Mouse (Mus musculus): ENCODE results near the gene Ostm1. TPM values are rescaled to one million over a fixed set of nuclear protein-coding genes. Genes with fewer than 3 reads are reported as not detected.
A peak's percentile ranks its signal among the peaks of the same experiment; 100 is the strongest.

The Ostm1 gene
- polyA plus RNA-seq, 1 experiment = 45.4 TPM

DNA sequence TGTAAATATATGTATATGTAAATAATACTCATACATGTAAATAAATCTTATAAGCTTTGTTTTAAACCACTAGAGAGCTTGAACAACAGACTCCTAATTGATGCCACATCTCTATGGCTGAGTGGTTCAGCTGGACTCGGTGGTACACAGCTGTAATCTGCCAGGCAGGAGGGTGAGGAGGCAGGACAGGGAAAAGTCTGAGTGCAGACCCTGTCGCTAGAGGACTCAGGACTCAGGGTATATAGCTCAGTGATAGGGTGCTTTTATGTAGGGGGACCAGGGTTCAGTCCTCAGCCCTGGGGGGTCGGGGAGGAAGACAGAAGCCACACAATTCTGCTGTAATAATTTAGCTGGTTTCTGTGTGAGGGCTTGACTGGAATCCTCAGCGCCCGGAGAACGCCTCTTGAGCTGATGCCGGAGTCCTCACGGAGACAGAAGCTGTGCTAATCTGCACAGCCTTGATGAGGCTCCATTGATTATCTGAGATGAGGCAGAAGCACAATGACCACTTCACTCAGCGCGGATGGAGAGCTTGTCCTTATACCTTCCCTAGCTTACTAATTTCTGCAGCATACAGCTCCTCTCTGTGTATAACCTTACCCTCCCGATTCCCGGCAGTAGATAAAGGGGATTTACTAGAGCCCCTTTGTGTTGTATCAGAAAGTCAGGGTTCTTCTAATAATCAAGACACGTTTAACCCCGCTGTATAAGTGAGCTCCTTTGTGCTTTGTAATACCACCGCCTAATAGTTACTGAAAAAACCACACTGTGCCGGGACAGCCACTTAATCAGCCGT lies 106.8 kb downstream of the Ostm1 start:
- no peak overlapping the region for H3K27ac ChIP-seq (ENCODE audit: insufficient read depth, low read length)
- TF ChIP-seq CTCF (IDR thresholded peaks at IDR 0.05; ENCODE audit: extremely low read depth, insufficient read depth, low read length) (no peak), POLR2A (IDR thresholded peaks at IDR 0.05; ENCODE audit: extremely low read depth, insufficient read depth, low read length) (no peak)
- H3K4me3 ChIP-seq (ENCODE audit: insufficient read depth, low read length) = no peak overlapping the region
- no peaks in the 10 kb centered on the region for H3K4me1 ChIP-seq (ENCODE audit: control insufficient read depth, insufficient read depth, low read length)

- no peaks in the 10 kb centered on the region for H3K4me1 ChIP-seq (ENCODE audit: control insufficient read depth, insufficient read depth, low read length)
- no peak overlapping the region for H3K27ac ChIP-seq (ENCODE audit: insufficient read depth, low read length)
- H3K4me3 ChIP-seq (ENCODE audit: insufficient read depth, low read length) = no peak overlapping the region
- no peak for TF ChIP-seq CTCF (IDR thresholded peaks at IDR 0.05; ENCODE audit: extremely low read depth, insufficient read depth, low read length)
- TF ChIP-seq POLR2A (IDR thresholded peaks at IDR 0.05; ENCODE audit: extremely low read depth, insufficient read depth, low read length) = no peak
Measured at GRCm38 (mm10) chr10:42691051-42691450, 107.4 kb downstream of the Ostm1 start.

DNA sequence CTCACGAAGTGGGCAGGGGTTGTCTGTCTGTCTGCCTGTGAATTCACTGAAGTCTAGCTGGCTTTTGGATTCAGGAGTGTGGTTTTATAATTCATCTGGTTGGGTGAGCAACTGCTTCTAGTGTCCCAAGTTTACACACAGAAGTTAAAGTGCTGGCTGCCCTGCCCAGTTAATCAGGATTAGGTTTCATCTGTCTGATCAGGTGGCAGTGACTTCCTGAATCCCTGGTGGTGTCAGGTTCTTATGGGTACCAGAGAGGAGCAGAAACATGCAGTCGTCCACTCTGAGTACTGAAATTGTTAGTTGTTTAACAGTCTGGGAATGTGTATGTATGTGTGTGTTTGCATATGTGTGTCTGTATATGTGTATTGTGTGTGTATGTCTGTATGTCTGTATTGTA lies 108.5 kb downstream of the Ostm1 start:
- TF ChIP-seq CTCF (IDR thresholded peaks at IDR 0.05; ENCODE audit: extremely low read depth, insufficient read depth, low read length) (no peak), POLR2A (IDR thresholded peaks at IDR 0.05; ENCODE audit: extremely low read depth, insufficient read depth, low read length) (no peak)
- Histone ChIP-seq H3K4me1 (ENCODE audit: control insufficient read depth, insufficient read depth, low read length) (no peaks in the 10 kb centered on the region), H3K27ac (ENCODE audit: insufficient read depth, low read length) (no peak overlapping the region), H3K4me3 (ENCODE audit: insufficient read depth, low read length) (no peak overlapping the region)

- no peak overlapping the region for H3K27ac ChIP-seq (ENCODE audit: insufficient read depth, low read length)
- TF ChIP-seq POLR2A (IDR thresholded peaks at IDR 0.05; ENCODE audit: extremely low read depth, insufficient read depth, low read length) (no peak), CTCF (IDR thresholded peaks at IDR 0.05; ENCODE audit: extremely low read depth, insufficient read depth, low read length) (no peak)
- H3K4me1 ChIP-seq (ENCODE audit: control insufficient read depth, insufficient read depth, low read length) = no peaks in the 10 kb centered on the region
- no peak overlapping the region for H3K4me3 ChIP-seq (ENCODE audit: insufficient read depth, low read length)
Measured at GRCm38 (mm10) chr10:42692794-42693193, 109.2 kb downstream of the Ostm1 start.

- TF ChIP-seq POLR2A (IDR thresholded peaks at IDR 0.05; ENCODE audit: extremely low read depth, insufficient read depth, low read length) (no peak), CTCF (IDR thresholded peaks at IDR 0.05; ENCODE audit: extremely low read depth, insufficient read depth, low read length) (no peak)
- Histone ChIP-seq H3K4me1 (ENCODE audit: control insufficient read depth, insufficient read depth, low read length) (no peaks in the 10 kb centered on the region), H3K27ac (ENCODE audit: insufficient read depth, low read length) (no peak overlapping the region), H3K4me3 (ENCODE audit: insufficient read depth, low read length) (no peak overlapping the region)
Measured at GRCm38 (mm10) chr10:42693482-42693881, 109.9 kb downstream of the Ostm1 start.

DNA sequence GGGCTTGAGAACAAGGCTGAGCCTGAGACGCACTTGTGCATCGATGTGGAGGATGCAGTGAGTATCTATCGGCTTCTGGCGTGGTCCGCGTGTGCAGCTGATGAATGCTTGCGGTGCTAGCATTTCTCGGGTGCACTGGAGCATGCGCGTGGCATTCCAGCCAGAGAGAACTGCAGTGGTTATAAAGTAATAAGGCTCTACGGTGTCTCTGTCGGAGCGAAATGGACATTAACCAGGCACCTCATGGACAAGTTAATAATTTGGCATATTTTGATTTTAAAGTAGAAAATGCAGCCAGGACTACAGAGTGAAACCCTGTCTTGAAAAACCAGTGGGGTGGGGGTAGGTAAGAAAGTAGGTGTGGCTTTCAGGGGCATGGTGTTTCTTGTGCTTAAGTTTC lies 112.7 kb downstream of the Ostm1 start:
- TF ChIP-seq CTCF (IDR thresholded peaks at IDR 0.05; ENCODE audit: extremely low read depth, insufficient read depth, low read length) (no peak), POLR2A (IDR thresholded peaks at IDR 0.05; ENCODE audit: extremely low read depth, insufficient read depth, low read length) (no peak)
- Histone ChIP-seq H3K27ac (ENCODE audit: insufficient read depth, low read length) (no peak overlapping the region), H3K4me3 (ENCODE audit: insufficient read depth, low read length) (no peak overlapping the region), H3K4me1 (ENCODE audit: control insufficient read depth, insufficient read depth, low read length) (no peaks in the 10 kb centered on the region)

DNA sequence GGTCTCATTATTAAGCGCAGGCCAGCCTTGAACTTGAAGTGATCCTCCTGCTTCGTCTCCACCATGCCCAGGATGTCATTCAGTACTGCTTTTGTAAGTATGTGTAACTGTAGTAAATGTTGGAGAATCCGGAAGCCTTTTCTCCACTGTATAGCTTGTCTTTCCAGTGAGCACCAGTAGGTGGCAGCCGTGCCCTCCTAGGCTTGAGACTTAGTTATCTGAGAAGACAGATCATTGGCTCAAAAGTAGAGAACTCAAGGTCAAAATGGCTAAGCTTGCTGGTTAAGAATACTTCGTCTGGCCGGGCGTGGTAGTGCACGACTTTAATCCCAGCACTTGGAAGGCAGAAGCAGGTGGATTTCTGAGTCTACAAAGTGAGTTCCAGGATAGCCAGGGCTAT lies 113.4 kb downstream of the Ostm1 start:
- no peak overlapping the region for H3K27ac ChIP-seq (ENCODE audit: insufficient read depth, low read length)
- TF ChIP-seq CTCF (IDR thresholded peaks at IDR 0.05; ENCODE audit: extremely low read depth, insufficient read depth, low read length) (peak; percentile 89), POLR2A (IDR thresholded peaks at IDR 0.05; ENCODE audit: extremely low read depth, insufficient read depth, low read length) (no peak)
- H3K4me3 ChIP-seq (ENCODE audit: insufficient read depth, low read length) = no peak overlapping the region
- no peaks in the 10 kb centered on the region for H3K4me1 ChIP-seq (ENCODE audit: control insufficient read depth, insufficient read depth, low read length)

GRCm38 (mm10) chr10:42698375-42698774 lies 114.8 kb downstream of the Ostm1 start:
- no peaks in the 10 kb centered on the region for H3K4me1 ChIP-seq (ENCODE audit: control insufficient read depth, insufficient read depth, low read length)
- H3K27ac ChIP-seq (ENCODE audit: insufficient read depth, low read length) = no peak overlapping the region
- H3K4me3 ChIP-seq (ENCODE audit: insufficient read depth, low read length) = no peak overlapping the region
- no peak for TF ChIP-seq CTCF (IDR thresholded peaks at IDR 0.05; ENCODE audit: extremely low read depth, insufficient read depth, low read length)
- no peak for TF ChIP-seq POLR2A (IDR thresholded peaks at IDR 0.05; ENCODE audit: extremely low read depth, insufficient read depth, low read length)

GRCm38 (mm10) chr10:42698994-42699393 lies 115.4 kb downstream of the Ostm1 start:
- no peak overlapping the region for H3K27ac ChIP-seq (ENCODE audit: insufficient read depth, low read length)
- TF ChIP-seq CTCF (IDR thresholded peaks at IDR 0.05; ENCODE audit: extremely low read depth, insufficient read depth, low read length) (no peak), POLR2A (IDR thresholded peaks at IDR 0.05; ENCODE audit: extremely low read depth, insufficient read depth, low read length) (no peak)
- H3K4me1 ChIP-seq (ENCODE audit: control insufficient read depth, insufficient read depth, low read length) = no peaks in the 10 kb centered on the region
- no peak overlapping the region for H3K4me3 ChIP-seq (ENCODE audit: insufficient read depth, low read length)

DNA sequence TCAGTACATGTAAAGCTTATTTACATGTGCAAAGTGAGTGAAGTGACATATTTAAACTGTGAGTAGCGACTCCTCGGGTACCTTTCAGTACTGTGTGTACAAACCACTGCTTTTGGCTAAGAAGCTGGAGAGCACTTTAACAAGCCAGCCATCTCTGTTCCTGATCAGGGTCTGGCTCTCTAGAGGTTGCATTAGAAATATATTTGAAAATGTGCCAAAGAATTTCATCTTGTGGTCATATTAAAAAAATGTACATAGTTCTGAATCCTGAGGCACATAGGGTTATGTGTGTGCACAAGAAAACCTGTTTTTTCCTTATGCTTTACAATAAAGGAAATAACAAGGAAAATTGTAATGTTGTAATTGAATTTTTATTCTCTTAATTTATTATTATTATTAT lies 118.5 kb downstream of the Ostm1 start:
- Histone ChIP-seq H3K4me1 (ENCODE audit: control insufficient read depth, insufficient read depth, low read length) (no peaks in the 10 kb centered on the region), H3K4me3 (ENCODE audit: insufficient read depth, low read length) (no peak overlapping the region), H3K27ac (ENCODE audit: insufficient read depth, low read length) (no peak overlapping the region)
- TF ChIP-seq CTCF (IDR thresholded peaks at IDR 0.05; ENCODE audit: extremely low read depth, insufficient read depth, low read length) (no peak), POLR2A (IDR thresholded peaks at IDR 0.05; ENCODE audit: extremely low read depth, insufficient read depth, low read length) (no peak)
